Mouse (Mus musculus): ENCODE measurements around the gene 1190005I06Rik. TPM values are rescaled to one million over a fixed set of nuclear protein-coding genes. Genes with fewer than 3 reads are reported as not detected.

The 1190005I06Rik gene
- polyA plus RNA-seq, 1 experiment, result 2.6 TPM

GRCm38 (mm10) chr8:120626461-120626860 is 21.0 kb downstream of the 1190005I06Rik start:
- Histone ChIP-seq H3K79me3 (ENCODE audit: low read depth) (no peaks in the 10 kb centered on the region), H3K4me3 (ENCODE audit: insufficient read depth, poor library complexity, severe bottlenecking) (no peak overlapping the region), H3ac (ENCODE audit: control insufficient read depth, insufficient read length, low read depth) (no peak overlapping the region), H3K79me2 (ENCODE audit: control insufficient read depth, insufficient read depth) (no peaks in the 10 kb centered on the region), H3K27me3 (ENCODE audit: control insufficient read depth, insufficient read depth, insufficient read length) (no peaks in the 10 kb centered on the region), H3K36me3 (ENCODE audit: control insufficient read depth, insufficient read depth) (no peaks in the 10 kb centered on the region)
- TF ChIP-seq MYOG (IDR thresholded peaks at IDR 0.05; ENCODE audit: control insufficient read depth, extremely low read depth, insufficient read length), result no peak

GRCm38 (mm10) chr8:120623608-120624007 is 23.8 kb downstream of the 1190005I06Rik start:
- Histone ChIP-seq H3ac (ENCODE audit: control insufficient read depth, insufficient read length, low read depth) (no peak overlapping the region), H3K79me3 (ENCODE audit: low read depth) (no peaks in the 10 kb centered on the region), H3K27me3 (ENCODE audit: control insufficient read depth, insufficient read depth, insufficient read length) (no peaks in the 10 kb centered on the region), H3K4me3 (ENCODE audit: insufficient read depth, poor library complexity, severe bottlenecking) (no peak overlapping the region), H3K79me2 (ENCODE audit: control insufficient read depth, insufficient read depth) (no peaks in the 10 kb centered on the region), H3K36me3 (ENCODE audit: control insufficient read depth, insufficient read depth) (no peaks in the 10 kb centered on the region)
- TF ChIP-seq FOSL1 (IDR thresholded peaks at IDR 0.05; ENCODE audit: insufficient read depth, low read length, poor library complexity, severe bottlenecking) (no peak), CTCF (IDR thresholded peaks at IDR 0.05; ENCODE audit: control insufficient read depth, insufficient read depth, insufficient read length) (no peak), CEBPB (IDR thresholded peaks at IDR 0.05; ENCODE audit: low read depth) (no peak), MAX (IDR thresholded peaks at IDR 0.05) (no peak), MYOD1 (IDR thresholded peaks at IDR 0.05; ENCODE audit: control insufficient read depth, insufficient read length, low read depth) (no peak), MYOG (IDR thresholded peaks at IDR 0.05; ENCODE audit: control insufficient read depth, extremely low read depth, insufficient read length) (no peak), USF1 (IDR thresholded peaks at IDR 0.05; ENCODE audit: low read depth) (no peak)

- Histone ChIP-seq H3K79me2 (ENCODE audit: control insufficient read depth, insufficient read depth) (no peaks in the 10 kb centered on the region), H3K4me3 (ENCODE audit: insufficient read depth, poor library complexity, severe bottlenecking) (no peak overlapping the region), H3K27me3 (ENCODE audit: control insufficient read depth, insufficient read depth, insufficient read length) (no peaks in the 10 kb centered on the region), H3K36me3 (ENCODE audit: control insufficient read depth, insufficient read depth) (no peaks in the 10 kb centered on the region), H3K79me3 (ENCODE audit: low read depth) (no peaks in the 10 kb centered on the region), H3ac (ENCODE audit: control insufficient read depth, insufficient read length, low read depth) (no peak overlapping the region)
- no peak for TF ChIP-seq FOSL1 (IDR thresholded peaks at IDR 0.05; ENCODE audit: insufficient read depth, low read length, poor library complexity, severe bottlenecking)
- TF ChIP-seq USF1 (IDR thresholded peaks at IDR 0.05; ENCODE audit: low read depth), result no peak
- no peak for TF ChIP-seq MYOD1 (IDR thresholded peaks at IDR 0.05; ENCODE audit: control insufficient read depth, insufficient read length, low read depth)
- TF ChIP-seq CEBPB (IDR thresholded peaks at IDR 0.05; ENCODE audit: low read depth), result no peak
- TF ChIP-seq MAX (IDR thresholded peaks at IDR 0.05), result no peak
- no peak for TF ChIP-seq CTCF (IDR thresholded peaks at IDR 0.05; ENCODE audit: control insufficient read depth, insufficient read depth, insufficient read length)
- TF ChIP-seq MYOG (IDR thresholded peaks at IDR 0.05; ENCODE audit: control insufficient read depth, extremely low read depth, insufficient read length), result no peak
Measured at GRCm38 (mm10) chr8:120622161-120622560, 25.3 kb downstream of the 1190005I06Rik start.

- no peaks in the 10 kb centered on the region for H3K79me2 ChIP-seq (ENCODE audit: control insufficient read depth, insufficient read depth)
- H3K4me3 ChIP-seq (ENCODE audit: insufficient read depth, poor library complexity, severe bottlenecking), result no peak overlapping the region
- H3K27me3 ChIP-seq (ENCODE audit: control insufficient read depth, insufficient read depth, insufficient read length), result no peaks in the 10 kb centered on the region
- H3K79me3 ChIP-seq (ENCODE audit: low read depth), result no peaks in the 10 kb centered on the region
- TF ChIP-seq USF1 (IDR thresholded peaks at IDR 0.05; ENCODE audit: low read depth) (no peak), MAX (IDR thresholded peaks at IDR 0.05) (no peak), MYOG (IDR thresholded peaks at IDR 0.05; ENCODE audit: control insufficient read depth, extremely low read depth, insufficient read length) (no peak), CEBPB (IDR thresholded peaks at IDR 0.05; ENCODE audit: low read depth) (no peak), CTCF (IDR thresholded peaks at IDR 0.05; ENCODE audit: control insufficient read depth, insufficient read depth, insufficient read length) (no peak), MYOD1 (IDR thresholded peaks at IDR 0.05; ENCODE audit: control insufficient read depth, insufficient read length, low read depth) (no peak), FOSL1 (IDR thresholded peaks at IDR 0.05; ENCODE audit: insufficient read depth, low read length, poor library complexity, severe bottlenecking) (no peak)
- H3K36me3 ChIP-seq (ENCODE audit: control insufficient read depth, insufficient read depth), result no peaks in the 10 kb centered on the region
- H3ac ChIP-seq (ENCODE audit: control insufficient read depth, insufficient read length, low read depth), result no peak overlapping the region
Measured at GRCm38 (mm10) chr8:120620441-120620840, 27.0 kb downstream of the 1190005I06Rik start.

GRCm38 (mm10) chr8:120619235-120620180 is 27.9 kb downstream of the 1190005I06Rik start:
- no peaks in the 10 kb centered on the region for H3K27me3 ChIP-seq (ENCODE audit: control insufficient read depth, insufficient read depth, insufficient read length)
- no peaks in the 10 kb centered on the region for H3K79me3 ChIP-seq (ENCODE audit: low read depth)
- H3ac ChIP-seq (ENCODE audit: control insufficient read depth, insufficient read length, low read depth), result no peak overlapping the region
- H3K36me3 ChIP-seq (ENCODE audit: control insufficient read depth, insufficient read depth), result no peaks in the 10 kb centered on the region
- H3K79me2 ChIP-seq (ENCODE audit: control insufficient read depth, insufficient read depth), result no peaks in the 10 kb centered on the region
- no peak overlapping the region for H3K4me3 ChIP-seq (ENCODE audit: insufficient read depth, poor library complexity, severe bottlenecking)
- TF ChIP-seq MYOD1 (IDR thresholded peaks at IDR 0.05; ENCODE audit: control insufficient read depth, insufficient read length, low read depth), result no peak
- no peak for TF ChIP-seq CTCF (IDR thresholded peaks at IDR 0.05; ENCODE audit: control insufficient read depth, insufficient read depth, insufficient read length)
- no peak for TF ChIP-seq CEBPB (IDR thresholded peaks at IDR 0.05; ENCODE audit: low read depth)
- TF ChIP-seq FOSL1 (IDR thresholded peaks at IDR 0.05; ENCODE audit: insufficient read depth, low read length, poor library complexity, severe bottlenecking), result no peak

GRCm38 (mm10) chr8:120618110-120618509 is 29.3 kb downstream of the 1190005I06Rik start:
- H3K4me3 ChIP-seq (ENCODE audit: insufficient read depth, poor library complexity, severe bottlenecking), result no peak overlapping the region
- H3ac ChIP-seq (ENCODE audit: control insufficient read depth, insufficient read length, low read depth), result no peak overlapping the region
- no peaks in the 10 kb centered on the region for H3K36me3 ChIP-seq (ENCODE audit: control insufficient read depth, insufficient read depth)

More at GRCm38 (mm10) chr8:120618110-120618509, 29.3 kb downstream of the 1190005I06Rik start:
- TF ChIP-seq CTCF (IDR thresholded peaks at IDR 0.05; ENCODE audit: control insufficient read depth, insufficient read depth, insufficient read length) (peak; percentile 28), MYOG (IDR thresholded peaks at IDR 0.05; ENCODE audit: control insufficient read depth, extremely low read depth, insufficient read length) (no peak)
- no peaks in the 10 kb centered on the region for H3K79me2 ChIP-seq (ENCODE audit: control insufficient read depth, insufficient read depth)
- H3K79me3 ChIP-seq (ENCODE audit: low read depth), result no peaks in the 10 kb centered on the region
- no peaks in the 10 kb centered on the region for H3K27me3 ChIP-seq (ENCODE audit: control insufficient read depth, insufficient read depth, insufficient read length)

Data from C2C12 (cell line).